Mouse (Mus musculus) ZHBTc4 (cell line): ENCODE results near the gene Gm11568.
A peak's percentile ranks its signal among the peaks of the same experiment; 100 is the strongest.
"Not testable (repeated sequence)": the region's sequence is repeated elsewhere in the genome, so short reads cannot be mapped to it uniquely, and the experiment has no call there.

Experiments used
- DNase-seq: peaks from one replicate; pipeline ENCODE4 v3.0.0-alpha.2; 2011; ENCODE audit warnings: low read depth, low spot score

Gene Gm11568

GRCm38 (mm10) chr11:99857617-99858016 is at the start of gene Gm11568:
Gm11568 (plus strand) TSS chr11:99857917.
- DNase-seq, result no peak

GRCm38 (mm10) chr11:99809792-99810191 is 47.9 kb upstream of the Gm11568 start, which contains the start of gene Krtap4-13:
Krtap4-13 (minus strand) TSS chr11:99809892.
- not testable (repeated sequence) for DNase-seq

- not testable (repeated sequence) for DNase-seq
These were observed 42.2 kb upstream of the Gm11568 start, which contains the start of gene Gm11564 for GRCm38 (mm10) chr11:99815566-99815965. Gm11564 (minus strand) TSS chr11:99815666.

DNA sequence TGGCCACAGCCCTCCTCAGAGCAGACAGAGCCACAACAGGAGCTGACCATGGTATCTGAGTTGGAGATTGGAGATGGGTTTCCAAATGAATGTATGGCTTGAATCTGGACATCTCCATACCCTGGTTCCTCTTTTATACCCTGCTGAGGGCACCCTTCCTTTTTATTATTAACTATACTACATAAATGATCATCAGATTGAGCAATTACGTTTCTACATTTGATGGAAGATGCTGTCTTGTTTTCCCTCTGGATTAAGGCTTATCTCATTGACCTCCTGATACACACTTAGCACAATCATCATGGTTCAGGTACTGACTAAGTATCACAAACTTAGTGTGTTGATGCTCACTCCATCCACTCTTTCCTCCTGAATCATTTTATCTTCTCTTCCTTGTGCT is 19.8 kb upstream of the Gm11568 start, which contains the start of gene 2300003K06Rik:
TSS of gene 2300003K06Rik (minus strand) at position 101 of the 400 bp plus-strand sequence.
- no peak for DNase-seq

DNA sequence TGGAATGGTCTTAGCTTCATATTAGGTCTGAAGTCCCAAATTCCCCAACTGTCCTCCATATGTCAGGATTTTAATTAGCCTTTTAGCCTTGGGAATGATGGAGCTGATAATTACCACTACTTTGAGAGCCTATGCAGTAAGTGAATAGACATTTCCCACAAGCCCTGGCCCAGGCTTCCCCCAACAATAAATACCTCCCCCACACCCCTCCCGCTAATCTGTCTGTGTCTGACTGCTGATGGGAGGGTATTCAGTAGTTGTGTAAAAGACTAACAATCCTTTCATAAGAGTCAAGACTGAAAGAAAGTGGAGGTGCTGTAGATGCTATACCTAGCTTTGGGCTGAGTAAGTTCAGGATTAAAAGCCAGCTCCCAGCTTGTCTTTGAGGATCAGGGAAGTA is 15.5 kb upstream of the Gm11568 start:
- no peak for DNase-seq

- no peak for DNase-seq
These were observed 11.0 kb upstream of the Gm11568 start for GRCm38 (mm10) chr11:99846746-99847145.

DNA sequence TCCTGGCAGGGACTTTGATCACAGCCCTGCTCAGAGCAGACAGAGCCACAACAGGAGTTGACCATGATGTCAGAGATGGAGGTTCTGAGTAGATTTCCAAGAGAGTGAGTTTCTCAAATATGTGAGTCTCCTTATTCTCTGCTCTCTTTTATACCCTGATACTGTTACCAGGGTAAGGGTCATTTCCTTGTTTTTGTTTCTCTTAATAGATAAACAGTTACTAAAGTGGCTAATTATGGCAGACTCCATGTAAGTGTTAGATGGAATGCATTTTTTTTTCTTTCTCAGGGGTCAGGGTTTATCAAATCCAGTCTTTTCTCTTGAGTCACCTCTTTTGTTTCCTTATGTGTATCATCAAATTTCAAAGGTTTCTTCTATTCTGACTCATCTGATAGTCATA is 6.2 kb upstream of the Gm11568 start, which contains the start of gene Krtap4-16:
TSS of gene Krtap4-16 (minus strand) at position 101 of the 400 bp plus-strand sequence.
- no peak for DNase-seq

- peak; percentile 18 for DNase-seq
These were observed 3.6 kb upstream of the Gm11568 start for GRCm38 (mm10) chr11:99854121-99854520.

GRCm38 (mm10) chr11:99858761-99859160 is 1.0 kb downstream of the Gm11568 start:
- no peak for DNase-seq

DNA sequence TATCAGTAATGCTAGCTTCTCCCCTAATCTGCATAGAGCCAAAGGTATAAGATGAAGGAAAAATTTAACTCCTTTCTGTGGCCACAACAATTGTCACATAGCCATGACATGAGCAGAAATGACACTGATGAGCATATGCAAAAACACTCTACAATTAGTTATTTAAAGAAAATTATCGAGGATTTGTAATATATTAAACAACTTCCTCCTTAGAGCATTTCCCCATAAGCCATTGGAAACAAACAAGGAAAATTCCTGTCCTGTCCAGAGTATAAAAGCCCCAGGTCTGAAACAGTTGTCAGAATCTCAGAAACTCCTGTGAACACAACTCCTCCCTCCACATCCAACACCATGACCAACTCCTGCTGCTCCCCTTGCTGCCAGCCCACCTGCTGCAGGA is 6.5 kb downstream of the Gm11568 start, which contains the start of gene Gm11559:
TSS of gene Gm11559 (plus strand) at position 301 of the 400 bp plus-strand sequence.
- not testable (repeated sequence) for DNase-seq

- DNase-seq, result not testable (repeated sequence)
These were observed 15.4 kb downstream of the Gm11568 start, which contains the start of gene Krtap9-1 for GRCm38 (mm10) chr11:99873089-99873488. Krtap9-1 (plus strand) TSS chr11:99873389.

- DNase-seq, result not testable (repeated sequence)
These were observed 21.2 kb downstream of the Gm11568 start, which contains the start of gene Gm11567 for GRCm38 (mm10) chr11:99878887-99879286. Gm11567 (plus strand) TSS chr11:99879187.

- no peak for DNase-seq
These were observed 49.9 kb downstream of the Gm11568 start, which contains the start of gene Krtap31-1 for GRCm38 (mm10) chr11:99907620-99908019. Krtap31-1 (plus strand) TSS chr11:99907920.
